Mouse (Mus musculus) stomach, postnatal 0 days (tissue): ENCODE results near the gene Slc41a1.

Source experiments
- CTCF ChIP-seq: IDR thresholded peaks from 2 replicates; pipeline ENCODE4 v1.5.1; 2016; ENCODE audit warnings: antibody characterized with exemption, low read depth, mild to moderate bottlenecking, moderate library complexity
- EP300 ChIP-seq: optimal IDR thresholded peaks from 2 replicates; pipeline ENCODE3; 2016; ENCODE audit warnings: antibody characterized with exemption

DNA sequence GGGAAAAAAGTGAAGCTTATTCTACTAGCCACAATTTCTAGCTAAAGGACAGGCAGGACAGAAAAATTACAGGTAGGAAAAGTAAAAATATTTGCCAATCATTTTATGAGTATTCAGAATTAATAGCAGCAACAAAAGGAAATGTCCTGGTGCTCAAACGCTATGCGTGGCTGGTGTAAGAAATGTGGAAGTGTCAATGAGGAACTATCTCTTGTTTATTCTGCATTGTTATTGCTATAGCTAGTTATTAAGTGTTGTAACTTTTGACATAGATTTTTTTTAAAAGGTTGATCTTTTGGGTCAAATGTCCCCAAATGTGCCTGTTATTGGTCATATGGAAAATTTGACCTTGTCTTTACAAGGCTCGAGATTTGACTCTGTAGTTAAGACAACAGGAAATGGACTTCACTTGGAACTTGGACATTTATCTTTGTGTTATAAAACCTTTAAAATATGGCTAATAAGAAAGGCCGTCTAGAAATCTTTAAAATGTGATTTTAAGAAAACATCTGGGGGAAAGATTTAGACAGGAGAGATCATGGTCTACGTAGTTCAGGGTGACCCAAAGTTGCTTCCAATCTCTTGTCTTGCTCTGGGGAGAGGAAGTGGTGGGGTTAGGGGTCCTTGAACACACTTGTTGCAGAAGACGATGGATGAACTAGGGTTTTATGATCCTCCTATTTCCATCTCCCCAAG is 39.2 kb downstream of the Slc41a1 start:
- TF ChIP-seq CTCF, result no peak
- TF ChIP-seq EP300, result no peak
